Mouse (Mus musculus) small intestine, adult 2 months (tissue): ENCODE measurements around the gene Unc79. TPM values are rescaled to one million over a fixed set of nuclear protein-coding genes. Genes with fewer than 3 reads are reported as not detected.

ENCODE experiments used
- H3K27ac ChIP-seq: fragments of 200-500 bp; 2 replicates; pipeline ENCODE4 v1.5.1; 2012; ENCODE audit warnings: low read depth, low read length, control low read depth, inconsistent platforms; ENCODE audit not compliant: insufficient read depth
- H3K27me3 ChIP-seq: fragments of 200-500 bp; 2 replicates; pipeline ENCODE4 v1.6.1; 2012; ENCODE audit warnings: mild to moderate bottlenecking, moderate library complexity, low read length, inconsistent platforms; ENCODE audit not compliant: control insufficient read depth, insufficient read depth
- H3K36me3 ChIP-seq: fragments of 200-500 bp; 2 replicates; pipeline ENCODE4 v1.6.1; 2012; ENCODE audit warnings: mild to moderate bottlenecking, low read length, control low read depth, inconsistent platforms; ENCODE audit not compliant: control insufficient read depth, insufficient read depth
- H3K4me1 ChIP-seq: fragments of 200-500 bp; 2 replicates; pipeline ENCODE4 v1.6.1; 2012; ENCODE audit warnings: low read length, inconsistent platforms, mixed read lengths; ENCODE audit not compliant: control insufficient read depth, insufficient read depth, insufficient read length
- H3K4me3 ChIP-seq: fragments of 200-500 bp; 2 replicates; pipeline ENCODE4 v1.5.1; 2012; ENCODE audit warnings: low read depth, mild to moderate bottlenecking, control low read depth, inconsistent platforms, low read length, moderate library complexity
- CTCF ChIP-seq: fragments of 200-500 bp; IDR thresholded peaks from 2 replicates; pipeline ENCODE4 v1.5.1; 2012; ENCODE audit warnings: low read depth, mild to moderate bottlenecking, control low read depth, inconsistent platforms, low read length, moderate library complexity, mixed read lengths; ENCODE audit not compliant: insufficient replicate concordance, insufficient read length; ENCODE audit errors: extremely low read depth
- POLR2A ChIP-seq: fragments of 200-500 bp; IDR thresholded peaks from 2 replicates; pipeline ENCODE4 v1.6.1; 2012; ENCODE audit warnings: low read depth, mild to moderate bottlenecking, control low read depth, inconsistent platforms, low read length, moderate library complexity
- WGBS: fragments of 180-500 bp; shearing (Covaris S2); methylation state at CpG from one replicate; pipeline ENCODE4 v1.1.7; 2018; 5-methylcytosine and 5-hydroxymethylcytosine counted together
- polyA plus RNA-seq: library from polyadenylated mRNA; depleted of rRNA; stranded (reverse); fragments of >200 nt; gene quantifications from 2 replicates; pipeline ENCODE4 v1.2.3, GENCODE M21; 2012

Unc79 gene
- polyA plus RNA-seq, 1 experiment = 0.23 TPM

GRCm38 (mm10) chr12:102945571-102945970, 3.1 kb upstream of the Unc79 start:
- H3K27ac ChIP-seq = no peak overlapping the region
- TF ChIP-seq POLR2A (no peak), CTCF (no peak)
- WGBS = 86% methylated on average over 1 of the region's 1 CpGs
- H3K4me1 ChIP-seq = peaks cover 5% of the 10 kb centered on the region; the same call in 1 of the 2 replicates
- H3K4me3 ChIP-seq = no peak overlapping the region
- H3K27me3 ChIP-seq = peaks cover 22% of the 10 kb centered on the region
- no peaks in the 10 kb centered on the region for H3K36me3 ChIP-seq

- 21% methylated on average over 10 of the region's 10 CpGs for WGBS
- Histone ChIP-seq H3K36me3 (no peaks in the 10 kb centered on the region), H3K4me1 (peaks cover 5% of the 10 kb centered on the region; the same call in 1 of the 2 replicates), H3K27ac (no peak overlapping the region), H3K27me3 (peaks cover 22% of the 10 kb centered on the region), H3K4me3 (no peak overlapping the region)
- TF ChIP-seq CTCF (no peak), POLR2A (no peak)
These were observed 833 bp upstream of the Unc79 start for GRCm38 (mm10) chr12:102947826-102948225.

DNA sequence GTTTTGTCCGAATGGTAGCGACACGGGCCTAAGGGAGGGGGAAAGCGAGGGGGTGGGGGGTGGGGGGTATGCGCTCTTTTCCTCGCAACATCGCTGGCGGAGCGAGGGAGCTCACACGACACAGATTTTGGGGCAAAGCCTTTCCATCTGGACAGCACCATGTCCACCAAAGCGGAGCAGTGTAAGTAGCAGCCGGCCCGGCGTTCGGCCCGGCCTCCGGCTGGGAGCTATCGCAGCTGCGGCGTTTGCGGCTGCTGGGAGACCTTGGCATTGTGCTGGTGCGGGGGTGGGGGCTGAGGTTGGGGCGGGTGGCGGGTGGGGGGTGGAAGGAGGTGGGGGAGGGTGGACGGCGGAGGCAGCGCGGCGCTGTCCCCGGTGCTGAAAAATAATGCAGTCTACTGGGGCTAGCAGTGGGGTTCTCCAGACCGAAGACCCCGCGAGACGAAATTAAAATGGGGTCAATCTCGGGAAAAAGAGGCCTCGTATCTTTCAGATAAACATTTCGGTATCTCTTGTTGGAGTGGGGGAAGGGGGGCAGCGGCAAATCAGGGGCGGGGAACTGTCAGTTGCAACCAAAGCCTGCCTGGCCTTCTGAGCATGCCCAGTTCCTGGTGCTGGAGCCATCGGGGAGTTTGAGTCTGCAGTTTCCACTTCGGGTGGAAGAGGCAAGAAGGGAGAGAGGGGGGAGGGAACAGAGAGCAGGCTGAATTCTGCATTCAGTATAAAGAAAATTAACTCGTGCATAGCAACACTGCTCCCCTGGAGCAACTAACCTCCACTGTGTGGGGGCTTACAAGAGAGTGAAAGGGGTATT, 943 bp downstream of the Unc79 start:
- under 1% methylated on average over 42 of the region's 42 CpGs for WGBS
- Histone ChIP-seq H3K27ac (no peak overlapping the region), H3K4me3 (peak overlapping the region; percentile 51), H3K4me1 (peaks cover 5% of the 10 kb centered on the region; the same call in 1 of the 2 replicates), H3K36me3 (no peaks in the 10 kb centered on the region), H3K27me3 (peaks cover 22% of the 10 kb centered on the region)
- TF ChIP-seq CTCF = no peak
- no peak for TF ChIP-seq POLR2A

GRCm38 (mm10) chr12:102960051-102960775, 11.6 kb downstream of the Unc79 start:
- TF ChIP-seq CTCF = peak; percentile 13; the same call in 1 of the 2 replicates
- no peak for TF ChIP-seq POLR2A
- H3K4me3 ChIP-seq = no peak overlapping the region
- no peaks in the 10 kb centered on the region for H3K4me1 ChIP-seq
- no peak overlapping the region for H3K27ac ChIP-seq
- H3K36me3 ChIP-seq = no peaks in the 10 kb centered on the region
- 85% methylated on average over 7 of the region's 7 CpGs for WGBS
- no peaks in the 10 kb centered on the region for H3K27me3 ChIP-seq

DNA sequence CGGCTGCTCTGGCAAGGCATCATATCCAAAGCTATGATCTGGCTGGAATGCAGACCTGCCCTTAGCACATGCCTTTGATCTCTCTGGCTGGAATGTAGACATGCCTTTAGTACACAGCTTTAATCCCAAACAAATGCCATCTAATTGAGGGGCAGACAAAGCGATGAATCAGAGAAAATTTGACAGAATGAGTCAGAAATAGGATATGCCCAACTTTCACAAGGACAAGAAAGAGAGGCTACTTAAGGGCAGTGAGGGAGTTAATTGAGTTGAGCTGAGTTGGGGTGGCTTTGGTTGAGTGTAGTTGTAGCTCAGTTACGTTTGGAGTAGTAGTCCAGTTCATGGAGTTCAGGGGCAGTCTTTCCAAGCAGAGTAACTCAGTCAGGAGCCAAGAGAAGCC, 12.4 kb downstream of the Unc79 start:
- H3K4me1 ChIP-seq = no peaks in the 10 kb centered on the region
- no peak overlapping the region for H3K4me3 ChIP-seq
- H3K36me3 ChIP-seq = no peaks in the 10 kb centered on the region
- no peaks in the 10 kb centered on the region for H3K27me3 ChIP-seq
- 32% methylated on average over 3 of the region's 3 CpGs for WGBS
- TF ChIP-seq CTCF = no peak
- TF ChIP-seq POLR2A = no peak
- H3K27ac ChIP-seq = no peak overlapping the region

GRCm38 (mm10) chr12:102964486-102964885, 15.8 kb downstream of the Unc79 start:
- Histone ChIP-seq H3K27ac (no peak overlapping the region), H3K4me1 (no peaks in the 10 kb centered on the region), H3K27me3 (no peaks in the 10 kb centered on the region), H3K36me3 (no peaks in the 10 kb centered on the region), H3K4me3 (no peak overlapping the region)
- TF ChIP-seq CTCF (no peak), POLR2A (no peak)
- 74% methylated on average over 3 of the region's 3 CpGs for WGBS

- 21% methylated on average over 4 of the region's 4 CpGs for WGBS
- peaks cover 6% of the 10 kb centered on the region; the same call in 1 of the 2 replicates for H3K4me1 ChIP-seq
- no peaks in the 10 kb centered on the region for H3K27me3 ChIP-seq
- H3K36me3 ChIP-seq = no peaks in the 10 kb centered on the region
- TF ChIP-seq POLR2A (no peak), CTCF (no peak)
- no peak overlapping the region for H3K4me3 ChIP-seq
- H3K27ac ChIP-seq = no peak overlapping the region
These were observed 31.9 kb downstream of the Unc79 start for GRCm38 (mm10) chr12:102980584-102980983.
